Mouse (Mus musculus): ENCODE measurements at regions not wholly inside any gene's neighbourhood (a gene's known extent, or its start where the extent isn't known, plus 50 kb on each side); places are given as distances from the start of the nearest gene placed in this dataset.

GRCm38 (mm10) chr4:105658581-105658980, 131.1 kb upstream of the Gm12728 start:
- 37% methylated on average over 3 of the region's 3 CpGs for WGBS (ENCODE audit: insufficient replicate concordance)
- no peaks in the 10 kb centered on the region for H3K4me1 ChIP-seq (replicated peaks)

GRCm38 (mm10) chr4:105676690-105677089, 113.0 kb upstream of the Gm12728 start:
- H3K27ac ChIP-seq (replicated peaks): no peak overlapping the region
- no peaks in the 10 kb centered on the region for H3K9me3 ChIP-seq (replicated peaks)
- H3K27me3 ChIP-seq: no peaks in the 10 kb centered on the region
- no peak overlapping the region for H3K4me2 ChIP-seq
- H3K4me1 ChIP-seq (replicated peaks): no peaks in the 10 kb centered on the region
- WGBS (ENCODE audit: insufficient replicate concordance): 64% methylated on average over 1 of the region's 1 CpGs
- no peak overlapping the region for H3K4me3 ChIP-seq (replicated peaks)
- no peaks in the 10 kb centered on the region for H3K36me3 ChIP-seq (replicated peaks)
- no peak for ATAC-seq (ENCODE audit: insufficient read depth)
- H3K9ac ChIP-seq: no peak overlapping the region

More at GRCm38 (mm10) chr4:105658581-105658980, 131.1 kb upstream of the Gm12728 start:
- Histone ChIP-seq H3K27me3 (no peaks in the 10 kb centered on the region), H3K27ac (replicated peaks) (no peak overlapping the region), H3K4me3 (replicated peaks) (no peak overlapping the region), H3K36me3 (replicated peaks) (no peaks in the 10 kb centered on the region), H3K4me2 (no peak overlapping the region), H3K9me3 (replicated peaks) (no peaks in the 10 kb centered on the region), H3K9ac (no peak overlapping the region)
- no peak for ATAC-seq (ENCODE audit: insufficient read depth)

DNA sequence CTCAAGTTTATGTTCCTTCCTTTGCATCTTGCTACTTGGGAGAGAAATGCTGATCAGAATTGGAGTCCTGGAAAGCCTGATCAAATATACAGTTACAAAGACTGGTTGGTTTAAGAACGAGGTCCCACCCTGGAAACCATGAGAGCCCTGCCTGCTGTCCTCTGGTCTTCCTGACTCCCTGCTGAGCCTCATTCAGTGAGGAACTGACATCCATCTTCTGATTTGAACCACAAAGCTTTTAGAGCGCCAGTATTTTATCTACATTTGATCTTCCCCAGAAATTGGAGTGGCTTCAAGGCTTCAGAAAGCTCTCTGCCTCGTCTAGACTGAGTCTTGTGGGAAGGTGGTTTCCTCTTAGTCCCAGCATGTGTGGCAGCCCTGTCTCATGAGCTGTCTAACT, 99.0 kb upstream of the Gm12728 start:
- Histone ChIP-seq H3K4me3 (replicated peaks) (no peak overlapping the region), H3K36me3 (replicated peaks) (no peaks in the 10 kb centered on the region), H3K9ac (no peak overlapping the region), H3K9me3 (replicated peaks) (no peaks in the 10 kb centered on the region), H3K27ac (replicated peaks) (no peak overlapping the region), H3K4me1 (replicated peaks) (no peaks in the 10 kb centered on the region), H3K27me3 (no peaks in the 10 kb centered on the region), H3K4me2 (no peak overlapping the region)
- 14% methylated on average over 3 of the region's 3 CpGs for WGBS (ENCODE audit: insufficient replicate concordance)
- ATAC-seq (ENCODE audit: insufficient read depth): no peak

DNA sequence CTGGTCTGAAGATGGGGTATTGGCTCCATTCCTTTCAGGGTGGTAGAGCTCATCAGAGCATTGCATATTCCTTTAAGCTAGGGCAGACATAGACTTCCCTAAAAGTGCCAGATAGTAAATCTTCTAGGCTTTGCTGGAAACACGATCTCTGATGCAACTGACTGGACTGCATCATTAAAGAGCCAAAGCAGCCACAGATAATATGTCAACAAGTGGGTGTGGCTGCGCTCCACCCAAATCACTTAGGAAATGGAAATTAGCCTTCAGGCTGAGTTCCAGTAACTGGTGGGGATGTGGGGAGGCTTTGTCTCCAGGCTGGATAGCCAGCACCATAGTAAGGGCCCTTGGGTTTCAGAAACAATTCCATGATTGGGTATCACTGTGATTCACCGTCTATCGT, 97.3 kb upstream of the Gm12728 start:
- H3K9me3 ChIP-seq (replicated peaks): no peaks in the 10 kb centered on the region
- H3K36me3 ChIP-seq (replicated peaks): no peaks in the 10 kb centered on the region
- H3K27ac ChIP-seq (replicated peaks): no peak overlapping the region
- H3K9ac ChIP-seq: no peak overlapping the region
- H3K27me3 ChIP-seq: no peaks in the 10 kb centered on the region
- 61% methylated on average over 4 of the region's 4 CpGs for whole genome bisulfite sequencing (ENCODE audit: insufficient replicate concordance)
- no peak overlapping the region for H3K4me2 ChIP-seq
- H3K4me1 ChIP-seq (replicated peaks): no peaks in the 10 kb centered on the region
- ATAC-seq (ENCODE audit: insufficient read depth): no peak
- no peak overlapping the region for H3K4me3 ChIP-seq (replicated peaks)

- no peak for ATAC-seq (ENCODE audit: insufficient read depth)
- H3K27me3 ChIP-seq: no peaks in the 10 kb centered on the region
- no peak overlapping the region for H3K27ac ChIP-seq (replicated peaks)
- H3K9ac ChIP-seq: no peak overlapping the region
- no peaks in the 10 kb centered on the region for H3K36me3 ChIP-seq (replicated peaks)
- WGBS (ENCODE audit: insufficient replicate concordance): 73% methylated on average over 2 of the region's 2 CpGs
- H3K9me3 ChIP-seq (replicated peaks): no peaks in the 10 kb centered on the region
- no peaks in the 10 kb centered on the region for H3K4me1 ChIP-seq (replicated peaks)
- H3K4me2 ChIP-seq: no peak overlapping the region
- H3K4me3 ChIP-seq (replicated peaks): no peak overlapping the region
Measured at GRCm38 (mm10) chr4:105695895-105696294, 93.8 kb upstream of the Gm12728 start.

GRCm38 (mm10) chr4:105697123-105697522, 92.5 kb upstream of the Gm12728 start:
- ATAC-seq (ENCODE audit: insufficient read depth): no peak
- H3K9ac ChIP-seq: no peak overlapping the region
- no peaks in the 10 kb centered on the region for H3K4me1 ChIP-seq (replicated peaks)
- no peak overlapping the region for H3K27ac ChIP-seq (replicated peaks)
- no peaks in the 10 kb centered on the region for H3K9me3 ChIP-seq (replicated peaks)
- H3K36me3 ChIP-seq (replicated peaks): no peaks in the 10 kb centered on the region
- no peak overlapping the region for H3K4me3 ChIP-seq (replicated peaks)
- no peak overlapping the region for H3K4me2 ChIP-seq
- WGBS (ENCODE audit: insufficient replicate concordance): 63% methylated on average over 4 of the region's 4 CpGs
- no peaks in the 10 kb centered on the region for H3K27me3 ChIP-seq

DNA sequence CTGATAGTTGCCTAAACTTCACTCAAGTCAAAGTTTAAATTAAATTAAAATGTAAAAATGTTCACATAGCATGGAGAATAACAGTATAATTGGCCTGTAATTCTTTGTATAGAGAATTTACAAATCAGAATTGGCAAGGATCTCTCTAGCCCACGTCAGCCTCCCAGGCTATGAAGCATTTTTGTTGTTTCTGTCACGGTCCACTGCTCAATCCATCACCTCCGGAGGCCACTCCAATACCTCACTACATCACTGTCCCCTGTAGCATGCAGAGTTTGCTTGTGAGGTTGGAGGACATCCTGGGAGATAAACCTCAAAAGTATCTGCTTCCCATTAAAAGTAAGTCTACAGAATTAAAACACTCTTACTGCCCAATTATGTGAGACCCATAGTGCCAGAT, 87.6 kb upstream of the Gm12728 start:
- no peak for ATAC-seq (ENCODE audit: insufficient read depth)
- no peak overlapping the region for H3K9ac ChIP-seq
- H3K4me2 ChIP-seq: no peak overlapping the region
- H3K9me3 ChIP-seq (replicated peaks): no peaks in the 10 kb centered on the region
- H3K27me3 ChIP-seq: no peaks in the 10 kb centered on the region
- no peaks in the 10 kb centered on the region for H3K4me1 ChIP-seq (replicated peaks)
- WGBS (ENCODE audit: insufficient replicate concordance): 64% methylated on average over 3 of the region's 3 CpGs
- H3K27ac ChIP-seq (replicated peaks): no peak overlapping the region
- no peak overlapping the region for H3K4me3 ChIP-seq (replicated peaks)
- no peaks in the 10 kb centered on the region for H3K36me3 ChIP-seq (replicated peaks)

- 47% methylated on average over 3 of the region's 3 CpGs for WGBS (ENCODE audit: insufficient replicate concordance)
- Histone ChIP-seq H3K36me3 (replicated peaks) (no peaks in the 10 kb centered on the region), H3K9me3 (replicated peaks) (no peaks in the 10 kb centered on the region), H3K4me1 (replicated peaks) (no peaks in the 10 kb centered on the region), H3K4me3 (replicated peaks) (no peak overlapping the region), H3K27me3 (no peaks in the 10 kb centered on the region), H3K9ac (no peak overlapping the region), H3K4me2 (no peak overlapping the region), H3K27ac (replicated peaks) (no peak overlapping the region)
- no peak for ATAC-seq (ENCODE audit: insufficient read depth)
Measured at GRCm38 (mm10) chr4:105703408-105703807, 86.3 kb upstream of the Gm12728 start.

DNA sequence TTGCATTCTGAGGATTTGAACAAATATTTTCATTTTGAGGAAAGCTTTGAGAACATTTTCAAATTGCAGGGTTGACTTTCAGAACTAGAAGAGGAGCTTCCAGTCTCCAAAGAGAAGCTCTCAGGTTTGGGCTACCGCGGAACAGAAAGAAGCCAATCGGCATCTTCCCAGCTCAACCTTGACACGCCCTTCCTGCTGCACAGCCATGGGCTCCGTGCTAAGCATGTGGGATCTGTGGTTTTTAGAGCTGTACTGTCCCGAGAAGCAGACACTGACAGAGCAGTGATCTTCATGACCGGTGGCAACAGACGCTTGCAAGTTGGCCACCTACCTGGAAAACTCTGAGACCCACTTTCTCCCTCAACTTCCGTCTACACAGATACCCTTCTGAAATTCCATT, 85.4 kb upstream of the Gm12728 start:
- H3K27ac ChIP-seq (replicated peaks): no peak overlapping the region

GRCm38 (mm10) chr4:105705996-105706395, 83.7 kb upstream of the Gm12728 start:
- WGBS (ENCODE audit: insufficient replicate concordance): 47% methylated on average over 6 of the region's 6 CpGs
- no peak overlapping the region for H3K27ac ChIP-seq (replicated peaks)
- H3K4me1 ChIP-seq (replicated peaks): no peaks in the 10 kb centered on the region

More for the DNA sequence above, 85.4 kb upstream of the Gm12728 start:
- no peak overlapping the region for H3K9ac ChIP-seq
- ATAC-seq (ENCODE audit: insufficient read depth): no peak
- 53% methylated on average over 9 of the region's 9 CpGs for WGBS (ENCODE audit: insufficient replicate concordance)
- no peaks in the 10 kb centered on the region for H3K4me1 ChIP-seq (replicated peaks)
- H3K27me3 ChIP-seq: no peaks in the 10 kb centered on the region
- H3K4me3 ChIP-seq (replicated peaks): no peak overlapping the region
- no peaks in the 10 kb centered on the region for H3K9me3 ChIP-seq (replicated peaks)
- no peak overlapping the region for H3K4me2 ChIP-seq
- no peaks in the 10 kb centered on the region for H3K36me3 ChIP-seq (replicated peaks)

DNA sequence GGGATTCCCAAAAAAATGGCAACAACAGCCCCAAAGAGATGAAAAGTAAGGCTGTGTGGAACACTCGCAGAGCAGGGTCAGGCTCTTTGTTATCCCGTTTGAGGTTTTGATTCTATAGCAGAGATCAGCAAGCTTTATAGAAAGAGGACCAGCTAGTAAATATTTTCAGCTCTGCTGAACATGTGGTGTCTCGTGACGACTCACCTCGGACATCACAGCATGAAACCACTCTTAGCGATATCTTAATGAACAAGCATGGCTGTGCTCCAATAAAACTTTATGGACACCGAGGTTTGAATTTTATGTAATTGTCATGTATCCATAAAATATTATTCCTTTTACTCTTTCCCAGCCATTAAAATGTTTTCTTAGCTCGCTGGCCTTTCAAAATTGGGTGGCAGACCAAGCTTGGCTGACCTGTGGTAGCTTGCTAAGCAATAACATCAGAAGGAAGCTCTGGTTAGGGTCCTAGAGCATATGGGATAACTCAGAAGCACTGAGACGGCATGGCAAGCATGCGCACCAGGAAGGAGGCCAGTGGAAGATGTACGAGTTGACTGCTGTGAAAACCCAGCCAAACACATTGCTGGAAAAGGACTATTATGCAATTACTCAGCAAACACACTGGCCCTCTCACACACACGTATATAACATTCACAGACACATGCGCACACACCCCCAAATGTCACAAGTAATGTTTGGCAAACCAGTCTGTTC, 81.4 kb upstream of the Gm12728 start:
- no peak for ATAC-seq (ENCODE audit: insufficient read depth)
- Histone ChIP-seq H3K27me3 (no peaks in the 10 kb centered on the region), H3K27ac (replicated peaks) (no peak overlapping the region), H3K4me2 (no peak overlapping the region), H3K4me3 (replicated peaks) (no peak overlapping the region), H3K36me3 (replicated peaks) (no peaks in the 10 kb centered on the region), H3K4me1 (replicated peaks) (no peaks in the 10 kb centered on the region), H3K9ac (no peak overlapping the region), H3K9me3 (replicated peaks) (no peaks in the 10 kb centered on the region)
- 66% methylated on average over 13 of the region's 13 CpGs for WGBS (ENCODE audit: insufficient replicate concordance)

More at GRCm38 (mm10) chr4:105705996-105706395, 83.7 kb upstream of the Gm12728 start:
- no peak for ATAC-seq (ENCODE audit: insufficient read depth)
- H3K36me3 ChIP-seq (replicated peaks): no peaks in the 10 kb centered on the region
- no peak overlapping the region for H3K9ac ChIP-seq
- no peak overlapping the region for H3K4me3 ChIP-seq (replicated peaks)
- H3K27me3 ChIP-seq: no peaks in the 10 kb centered on the region
- H3K4me2 ChIP-seq: no peak overlapping the region
- H3K9me3 ChIP-seq (replicated peaks): no peaks in the 10 kb centered on the region

DNA sequence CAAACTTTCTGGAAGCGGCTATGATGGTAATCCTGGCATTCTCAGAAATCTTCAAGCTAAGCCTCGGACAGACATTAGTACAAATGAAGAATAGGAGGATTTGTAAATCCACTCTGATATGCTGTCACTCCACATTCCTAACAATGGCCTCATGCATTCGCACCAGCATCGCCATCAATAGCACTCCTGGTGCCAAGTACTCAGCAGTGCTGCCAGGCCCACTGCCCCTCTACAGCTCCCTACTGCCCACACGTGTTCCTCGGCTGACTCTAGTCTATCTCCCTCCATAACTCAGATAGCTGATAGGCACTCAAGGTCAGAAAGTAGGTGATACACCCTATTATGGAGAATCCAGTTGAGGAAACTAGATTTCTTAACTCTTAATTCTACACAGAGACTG, 75.7 kb upstream of the Gm12728 start:
- Histone ChIP-seq H3K27ac (replicated peaks) (no peak overlapping the region), H3K36me3 (replicated peaks) (no peaks in the 10 kb centered on the region), H3K9me3 (replicated peaks) (no peaks in the 10 kb centered on the region), H3K4me2 (no peak overlapping the region), H3K4me1 (replicated peaks) (no peaks in the 10 kb centered on the region), H3K9ac (no peak overlapping the region), H3K27me3 (no peaks in the 10 kb centered on the region), H3K4me3 (replicated peaks) (no peak overlapping the region)
- no peak for ATAC-seq (ENCODE audit: insufficient read depth)
- 64% methylated on average over 6 of the region's 6 CpGs for WGBS (ENCODE audit: insufficient replicate concordance)

Measured in liver, embryonic 15.5 days (tissue).